Mouse (Mus musculus): Measurements from ENCODE around the gene Ttc1. TPM values are rescaled to one million over a fixed set of nuclear protein-coding genes. Genes with fewer than 3 reads are reported as not detected.

Ttc1 gene
- polyA plus RNA-seq, 1 experiment = not detected

- peaks cover 8% of the 10 kb centered on the region for H3K4me1 ChIP-seq (ENCODE audit: control insufficient read depth, insufficient read depth, low read length)
- no peak overlapping the region for H3K4me3 ChIP-seq (ENCODE audit: insufficient read depth, low read depth, low read length)
- TF ChIP-seq CTCF (IDR thresholded peaks at IDR 0.05; ENCODE audit: insufficient read depth, low read depth, low read length) (no peak), POLR2A (IDR thresholded peaks at IDR 0.05; ENCODE audit: insufficient read depth, low read depth, low read length) (no peak)
- no peak overlapping the region for H3K27ac ChIP-seq (ENCODE audit: insufficient read depth, low read depth, low read length)
- 66% methylated on average over 5 of the region's 5 CpGs for WGBS
Measured at GRCm38 (mm10) chr11:43773725-43774124, 25.9 kb upstream of the Ttc1 start.

- no peak overlapping the region for H3K4me3 ChIP-seq (ENCODE audit: insufficient read depth, low read depth, low read length)
- 90% methylated on average over 4 of the region's 4 CpGs for WGBS
- TF ChIP-seq CTCF (IDR thresholded peaks at IDR 0.05; ENCODE audit: insufficient read depth, low read depth, low read length) (no peak), POLR2A (IDR thresholded peaks at IDR 0.05; ENCODE audit: insufficient read depth, low read depth, low read length) (no peak)
- H3K27ac ChIP-seq (ENCODE audit: insufficient read depth, low read depth, low read length) = no peak overlapping the region
- no peaks in the 10 kb centered on the region for H3K4me1 ChIP-seq (ENCODE audit: control insufficient read depth, insufficient read depth, low read length)
Measured at GRCm38 (mm10) chr11:43770110-43770509, 22.3 kb upstream of the Ttc1 start.

GRCm38 (mm10) chr11:43767749-43768148, 19.9 kb upstream of the Ttc1 start:
- TF ChIP-seq CTCF (IDR thresholded peaks at IDR 0.05; ENCODE audit: insufficient read depth, low read depth, low read length) = no peak
- no peak for TF ChIP-seq POLR2A (IDR thresholded peaks at IDR 0.05; ENCODE audit: insufficient read depth, low read depth, low read length)
- Histone ChIP-seq H3K4me1 (ENCODE audit: control insufficient read depth, insufficient read depth, low read length) (no peaks in the 10 kb centered on the region), H3K27ac (ENCODE audit: insufficient read depth, low read depth, low read length) (no peak overlapping the region), H3K4me3 (ENCODE audit: insufficient read depth, low read depth, low read length) (no peak overlapping the region)
- WGBS = 81% methylated on average over 11 of the region's 11 CpGs

- 4% methylated on average over 37 of the region's 37 CpGs for WGBS
- no peaks in the 10 kb centered on the region for H3K4me1 ChIP-seq (ENCODE audit: control insufficient read depth, insufficient read depth, low read length)
- TF ChIP-seq POLR2A (IDR thresholded peaks at IDR 0.05; ENCODE audit: insufficient read depth, low read depth, low read length) (no peak), CTCF (IDR thresholded peaks at IDR 0.05; ENCODE audit: insufficient read depth, low read depth, low read length) (peak; percentile 87)
- peak overlapping the region; percentile 56 for H3K4me3 ChIP-seq (ENCODE audit: insufficient read depth, low read depth, low read length)
- H3K27ac ChIP-seq (ENCODE audit: insufficient read depth, low read depth, low read length) = no peak overlapping the region
Measured at GRCm38 (mm10) chr11:43766922-43767648, 19.3 kb upstream of the Ttc1 start.

- WGBS = 45% methylated on average over 2 of the region's 2 CpGs
- Histone ChIP-seq H3K4me1 (ENCODE audit: control insufficient read depth, insufficient read depth, low read length) (peaks cover 2% of the 10 kb centered on the region; the same call in 1 of the 2 replicates), H3K4me3 (ENCODE audit: insufficient read depth, low read depth, low read length) (no peak overlapping the region), H3K27ac (ENCODE audit: insufficient read depth, low read depth, low read length) (no peak overlapping the region)
- TF ChIP-seq POLR2A (IDR thresholded peaks at IDR 0.05; ENCODE audit: insufficient read depth, low read depth, low read length) (no peak), CTCF (IDR thresholded peaks at IDR 0.05; ENCODE audit: insufficient read depth, low read depth, low read length) (no peak)
Measured at GRCm38 (mm10) chr11:43758436-43758835, 10.6 kb upstream of the Ttc1 start.

GRCm38 (mm10) chr11:43755411-43755810, 7.6 kb upstream of the Ttc1 start:
- no peaks in the 10 kb centered on the region for H3K4me1 ChIP-seq (ENCODE audit: control insufficient read depth, insufficient read depth, low read length)
- WGBS = 63% methylated on average over 5 of the region's 5 CpGs
- no peak overlapping the region for H3K27ac ChIP-seq (ENCODE audit: insufficient read depth, low read depth, low read length)
- TF ChIP-seq POLR2A (IDR thresholded peaks at IDR 0.05; ENCODE audit: insufficient read depth, low read depth, low read length) (no peak), CTCF (IDR thresholded peaks at IDR 0.05; ENCODE audit: insufficient read depth, low read depth, low read length) (no peak)
- no peak overlapping the region for H3K4me3 ChIP-seq (ENCODE audit: insufficient read depth, low read depth, low read length)

- Histone ChIP-seq H3K4me3 (ENCODE audit: insufficient read depth, low read depth, low read length) (no peak overlapping the region), H3K4me1 (ENCODE audit: control insufficient read depth, insufficient read depth, low read length) (no peaks in the 10 kb centered on the region), H3K27ac (ENCODE audit: insufficient read depth, low read depth, low read length) (no peak overlapping the region)
- 85% methylated on average over 1 of the region's 1 CpGs for WGBS
- TF ChIP-seq POLR2A (IDR thresholded peaks at IDR 0.05; ENCODE audit: insufficient read depth, low read depth, low read length) (no peak), CTCF (IDR thresholded peaks at IDR 0.05; ENCODE audit: insufficient read depth, low read depth, low read length) (no peak)
Measured at GRCm38 (mm10) chr11:43754568-43754967, 6.8 kb upstream of the Ttc1 start.

- H3K4me3 ChIP-seq (ENCODE audit: insufficient read depth, low read depth, low read length) = no peak overlapping the region
- H3K27ac ChIP-seq (ENCODE audit: insufficient read depth, low read depth, low read length) = no peak overlapping the region
- WGBS = 71% methylated on average over 2 of the region's 2 CpGs
- H3K4me1 ChIP-seq (ENCODE audit: control insufficient read depth, insufficient read depth, low read length) = no peaks in the 10 kb centered on the region
- TF ChIP-seq POLR2A (IDR thresholded peaks at IDR 0.05; ENCODE audit: insufficient read depth, low read depth, low read length) = no peak
- no peak for TF ChIP-seq CTCF (IDR thresholded peaks at IDR 0.05; ENCODE audit: insufficient read depth, low read depth, low read length)
Measured at GRCm38 (mm10) chr11:43751542-43751941, 3.7 kb upstream of the Ttc1 start.

- Histone ChIP-seq H3K4me1 (ENCODE audit: control insufficient read depth, insufficient read depth, low read length) (no peaks in the 10 kb centered on the region), H3K4me3 (ENCODE audit: insufficient read depth, low read depth, low read length) (no peak overlapping the region), H3K27ac (ENCODE audit: insufficient read depth, low read depth, low read length) (no peak overlapping the region)
- TF ChIP-seq CTCF (IDR thresholded peaks at IDR 0.05; ENCODE audit: insufficient read depth, low read depth, low read length) (no peak), POLR2A (IDR thresholded peaks at IDR 0.05; ENCODE audit: insufficient read depth, low read depth, low read length) (no peak)
- 86% methylated on average over 7 of the region's 7 CpGs for WGBS
Measured at GRCm38 (mm10) chr11:43728737-43729301, 19.0 kb downstream of the Ttc1 start.
